Mouse (Mus musculus): ENCODE results near the gene Col4a5.

Gene Col4a5

DNA sequence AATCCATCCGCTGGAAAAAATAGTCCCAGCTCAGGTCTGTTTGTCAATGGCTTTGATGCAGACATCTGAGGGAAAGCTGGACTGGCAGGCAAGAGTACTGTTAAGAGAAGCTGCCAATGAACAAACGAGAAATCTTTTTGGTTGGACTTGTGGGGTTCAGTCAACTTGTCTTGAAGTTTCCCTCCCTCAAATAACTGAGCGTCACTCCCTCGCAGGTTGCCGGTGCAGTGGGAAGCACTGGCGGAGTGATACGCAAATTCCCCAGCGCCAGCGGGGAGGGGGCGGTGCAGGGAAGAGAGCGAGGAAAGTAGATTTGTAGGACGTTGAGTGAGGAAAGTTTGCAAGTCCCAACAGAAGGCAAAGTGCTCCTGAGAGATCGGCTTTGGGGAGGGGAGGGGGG lies at the start of gene Col4a5:
Gene Col4a5, plus strand, starts transcription at position 276 of the 400 bp plus-strand sequence.
- DNase-seq (ENCODE audit: low spot score), result peak; percentile 46

DNA sequence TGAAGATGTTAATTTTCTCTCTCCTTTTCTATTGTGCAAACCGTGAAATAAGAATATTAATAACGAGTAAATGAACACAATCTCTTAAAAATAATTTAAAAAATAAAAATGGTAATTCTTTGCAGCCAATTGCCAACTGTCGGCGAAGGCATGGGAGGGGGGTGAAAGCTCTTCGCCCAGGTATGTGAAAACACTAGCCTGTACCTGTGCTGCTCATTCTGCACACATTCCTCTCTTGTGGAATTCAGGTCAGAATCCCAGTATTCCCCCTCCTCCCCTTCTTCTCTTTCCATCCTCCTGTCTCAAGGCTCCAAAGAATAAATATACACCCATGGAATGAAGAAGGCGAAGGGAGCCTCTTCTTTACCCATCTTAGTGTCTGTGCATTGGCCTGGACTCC lies 38.4 kb upstream of the Col4a5 start:
- DNase-seq (ENCODE audit: low spot score), result no peak

DNA sequence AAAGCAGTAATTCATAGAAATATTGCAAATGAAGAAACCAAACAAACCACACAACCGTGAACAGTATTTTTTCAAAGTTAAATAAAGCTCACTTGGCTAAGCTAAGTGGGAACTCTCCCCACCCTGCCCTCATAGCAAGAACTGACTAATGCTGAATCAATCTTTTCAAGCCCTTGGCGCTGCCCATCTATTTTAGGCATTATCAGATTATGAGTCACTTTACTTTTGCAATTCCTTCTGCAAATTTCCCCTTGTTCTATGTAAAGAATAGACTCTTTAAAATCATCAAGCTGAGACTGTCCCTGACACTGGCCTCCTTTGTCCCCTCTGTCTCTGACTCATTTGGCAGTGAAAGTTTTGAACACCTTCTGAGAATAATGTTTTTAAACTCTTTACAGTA lies 35.8 kb upstream of the Col4a5 start:
- no peak for DNase-seq (ENCODE audit: low spot score)

GRCm38 (mm10) chrX:141447936-141448335 lies 27.2 kb upstream of the Col4a5 start:
- DNase-seq (ENCODE audit: low spot score), result no peak

DNA sequence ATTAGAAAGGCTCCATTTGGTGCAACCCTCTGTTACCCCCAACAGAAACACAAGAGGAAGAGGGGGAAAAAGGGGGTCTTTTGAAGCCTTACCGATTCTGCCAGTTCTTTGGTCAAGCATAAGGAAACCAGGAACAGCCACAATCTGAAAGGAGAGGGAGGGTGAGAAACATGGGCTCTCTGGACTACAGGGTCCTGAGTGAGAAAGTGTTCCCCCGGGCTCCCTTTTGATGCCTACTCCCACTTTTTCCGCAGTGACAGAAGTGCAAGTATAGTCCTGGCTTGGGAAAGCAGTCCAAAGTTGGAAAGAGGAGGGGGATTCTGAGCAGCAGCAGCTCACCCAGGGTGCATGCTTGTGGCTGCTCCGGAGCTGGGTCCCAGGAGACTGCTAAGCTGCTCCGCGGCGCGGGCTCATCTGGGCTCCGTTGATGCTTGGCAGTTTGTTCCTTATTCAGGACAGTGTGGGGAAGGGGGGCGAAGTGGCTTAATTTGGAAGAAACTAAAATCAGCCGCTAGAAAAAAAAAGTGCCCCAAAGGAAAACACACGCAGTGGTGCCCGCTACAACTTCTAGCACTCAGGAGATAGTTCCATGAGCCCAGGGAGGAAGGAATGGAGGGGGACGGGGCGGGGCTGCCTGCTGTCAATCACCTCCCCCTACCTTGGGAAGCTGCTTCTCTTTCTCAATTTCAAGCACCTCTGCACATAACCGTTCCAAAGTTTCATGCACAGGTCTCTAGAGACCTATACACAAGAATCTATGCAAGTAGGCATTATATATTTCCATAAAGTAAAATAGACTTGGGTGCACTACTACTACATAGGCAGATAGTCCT lies 1.5 kb upstream of the Col4a5 start, which contains the start of gene Col4a6:
Gene Col4a6, minus strand, starts transcription at position 607 of the 833 bp plus-strand sequence.
- no peak for DNase-seq (ENCODE audit: low spot score)

- no peak for DNase-seq (ENCODE audit: low spot score)
Observed at GRCm38 (mm10) chrX:141475566-141476327, 562 bp downstream of the Col4a5 start.

- no peak for DNase-seq (ENCODE audit: low spot score)
Observed at GRCm38 (mm10) chrX:141494545-141494944, 19.4 kb downstream of the Col4a5 start.

- DNase-seq (ENCODE audit: low spot score), result no peak
Observed at GRCm38 (mm10) chrX:141503125-141503524, 27.9 kb downstream of the Col4a5 start.

DNA sequence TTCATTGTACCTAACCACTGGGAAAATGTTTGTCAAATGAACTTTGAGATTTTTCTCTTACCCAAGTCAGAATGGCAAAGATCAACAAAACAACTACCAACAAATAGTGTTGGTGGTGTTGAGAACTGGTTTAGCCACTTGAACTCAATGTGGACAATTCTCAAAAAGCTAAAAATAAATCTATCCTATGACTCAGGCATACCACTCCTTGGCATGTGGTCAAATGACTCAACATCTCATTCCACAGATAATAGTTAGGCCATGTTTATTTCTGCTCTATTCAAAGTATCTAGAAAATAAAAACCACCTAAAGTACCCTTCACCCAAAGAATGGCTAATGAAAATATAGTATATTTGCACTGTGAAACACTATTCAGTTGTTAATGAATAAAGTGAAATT lies 58.3 kb downstream of the Col4a5 start:
- DNase-seq (ENCODE audit: low spot score), result no peak

DNA sequence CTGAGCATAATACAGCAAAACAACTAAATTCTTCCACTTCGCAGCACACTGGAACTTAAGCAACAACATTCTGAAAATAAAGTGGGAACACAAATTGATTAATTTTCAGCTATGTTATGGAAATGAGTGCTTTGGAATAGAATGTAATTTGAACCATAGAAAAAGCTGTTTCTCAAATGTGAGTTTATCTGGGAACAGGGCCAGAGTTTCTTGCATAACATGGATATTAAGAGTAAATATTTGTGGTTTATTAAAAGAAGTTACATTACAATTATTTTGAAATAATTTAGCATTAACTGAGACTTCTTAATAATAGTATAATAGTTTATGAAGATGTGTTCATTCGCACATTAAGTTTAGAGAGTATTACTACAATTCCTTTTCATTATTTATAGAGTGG lies 72.3 kb downstream of the Col4a5 start:
- no peak for DNase-seq (ENCODE audit: low spot score)

DNA sequence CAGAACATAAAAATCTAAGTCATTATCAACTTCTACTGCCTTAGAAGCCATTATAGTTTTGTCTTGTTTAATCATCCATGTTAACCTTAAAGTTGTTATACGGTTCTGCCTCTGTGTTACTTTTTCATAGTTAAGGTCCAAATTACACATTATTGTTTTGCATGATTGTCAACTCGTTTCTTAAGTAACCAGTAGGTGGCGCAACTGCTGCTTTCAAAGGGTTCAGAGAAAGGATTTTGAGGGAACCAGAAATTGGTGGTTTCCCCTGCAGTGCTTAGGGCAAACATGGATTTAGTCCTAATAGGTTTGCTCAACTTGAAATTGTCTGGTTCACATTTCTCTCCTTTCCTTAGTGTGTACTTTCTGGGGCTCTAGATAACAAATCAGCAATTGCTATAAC lies 115.1 kb downstream of the Col4a5 start:
- no peak for DNase-seq (ENCODE audit: low spot score)

- no peak for DNase-seq (ENCODE audit: low spot score)
Observed at GRCm38 (mm10) chrX:141721725-141722124, 246.5 kb downstream of the Col4a5 start.

- no peak for DNase-seq (ENCODE audit: low spot score)
Observed at GRCm38 (mm10) chrX:141723936-141724335, 248.8 kb downstream of the Col4a5 start.

GRCm38 (mm10) chrX:141724391-141724891 lies 249.3 kb downstream of the Col4a5 start:
- no peak for DNase-seq (ENCODE audit: low spot score)

DNA sequence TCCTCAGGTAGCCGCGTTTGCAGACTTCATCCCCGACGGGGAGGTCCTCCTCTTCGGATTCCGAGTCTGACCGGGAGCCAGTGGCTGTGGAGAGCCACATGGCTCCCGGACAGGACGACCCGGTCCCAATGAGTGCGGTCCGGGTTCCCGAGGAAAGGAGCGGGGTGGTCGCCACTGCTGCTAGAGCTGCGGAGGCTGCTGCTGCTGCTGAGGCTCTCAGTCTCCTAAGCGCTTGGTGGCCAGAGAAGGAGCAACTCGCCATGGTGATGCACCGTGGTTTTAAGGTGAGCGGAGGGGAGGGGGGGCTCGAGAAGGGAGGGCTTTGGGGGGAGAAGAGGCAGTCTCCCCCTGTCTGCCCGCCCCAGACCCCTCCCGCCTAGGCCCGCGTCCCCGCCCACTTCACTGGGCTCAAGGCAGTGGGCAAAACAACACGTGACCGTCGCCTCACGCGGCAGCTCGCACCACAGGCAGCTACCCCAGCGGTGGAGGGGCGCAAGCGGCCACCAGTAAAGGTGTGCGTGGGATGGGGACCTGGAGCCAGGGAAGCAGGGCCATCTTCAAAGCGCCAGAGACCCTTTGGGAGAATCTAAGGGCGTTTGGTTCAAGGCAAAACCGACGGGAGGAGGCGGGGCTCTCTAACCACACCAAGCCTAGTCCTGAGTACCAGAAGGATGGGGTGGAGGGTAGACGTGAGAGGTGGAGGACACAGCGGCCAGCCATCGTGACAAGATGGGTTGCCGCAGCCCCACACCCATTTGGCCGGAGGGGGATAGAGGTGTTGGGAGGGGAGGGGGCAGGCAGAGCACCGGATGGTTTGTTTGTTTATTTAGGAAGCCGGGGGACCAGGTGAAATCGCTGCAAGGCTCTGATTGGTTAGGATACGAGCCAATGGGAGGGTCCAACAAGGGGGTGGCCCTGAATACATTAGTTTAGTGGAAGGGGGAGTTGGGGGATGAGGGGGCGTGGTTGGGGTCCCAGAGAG lies 250.0 kb downstream of the Col4a5 start, which contains the start of gene Irs4:
Gene Irs4, minus strand, starts transcription at position 327 of the 982 bp plus-strand sequence.
- DNase-seq (ENCODE audit: low spot score), result no peak

DNA sequence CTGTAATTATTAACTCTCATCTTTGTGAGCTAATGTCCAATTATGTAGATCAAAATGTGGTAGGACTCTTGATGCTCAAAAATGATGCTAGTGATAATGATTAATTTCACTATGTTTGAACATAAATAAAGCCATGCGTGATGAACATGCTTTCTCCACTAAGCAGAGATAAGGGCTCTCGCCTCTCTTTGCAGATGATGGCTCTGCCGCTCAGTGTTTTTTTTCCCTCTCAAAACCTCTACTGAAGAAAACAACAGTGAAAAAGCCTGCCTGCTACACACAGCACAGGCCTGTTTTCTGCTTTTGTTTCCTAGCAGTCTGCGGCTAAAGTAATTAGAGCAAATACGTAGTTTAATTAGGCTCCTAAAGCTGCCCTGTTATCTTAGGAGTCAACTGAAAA lies 254.4 kb downstream of the Col4a5 start:
- no peak for DNase-seq (ENCODE audit: low spot score)

Measured in ovary, postnatal 14 days (tissue).